8 mouse cellular contexts compared by ENCODE assay signal in genomic region chr11:101552476-101553300, GRCm38 (mm10). TPM values are rescaled to one million over a fixed set of nuclear protein-coding genes. Genes with fewer than 3 reads are reported as not detected.
DNase-seq lines count a peak whose midpoint lies in the region; ATAC-seq and TF ChIP-seq lines count a peak whose summit lies in the region.

No protein-coding gene starts in this region.

- H3K27ac ChIP-seq in embryonic facial prominence, embryonic 12.5 days = peak overlapping the region; percentile 92
- peak overlapping the region; percentile 100 for H3K27ac ChIP-seq in kidney, adult 2 months (ENCODE audit: insufficient read depth, low read depth, low read length)
- peak overlapping the region; percentile 89 for H3K27ac ChIP-seq in limb, embryonic 12.5 days
- H3K27ac ChIP-seq in midbrain, embryonic 15.5 days = peak overlapping the region; percentile 97

- peak overlapping the region; percentile 66 for H3K4me2 ChIP-seq in embryonic facial prominence, embryonic 12.5 days (replicated peaks)
- peak overlapping the region; percentile 85 for H3K4me2 ChIP-seq in limb, embryonic 12.5 days
- H3K4me2 ChIP-seq in midbrain, embryonic 15.5 days = peak overlapping the region; percentile 67

- H3K27me3 ChIP-seq in embryonic facial prominence, embryonic 12.5 days = no peaks in the 10 kb centered on the region
- no peaks in the 10 kb centered on the region for H3K27me3 ChIP-seq in kidney, adult 2 months (replicated peaks; ENCODE audit: control insufficient read depth, insufficient read depth, low read length)
- H3K27me3 ChIP-seq in limb, embryonic 12.5 days = no peaks in the 10 kb centered on the region
- H3K27me3 ChIP-seq in midbrain, embryonic 15.5 days (replicated peaks) = no peaks in the 10 kb centered on the region

- no peaks in the 10 kb centered on the region for H3K9me3 ChIP-seq in embryonic facial prominence, embryonic 12.5 days
- H3K9me3 ChIP-seq in limb, embryonic 12.5 days = no peaks in the 10 kb centered on the region
- no peaks in the 10 kb centered on the region for H3K9me3 ChIP-seq in midbrain, embryonic 15.5 days

- under 1% methylated on average over 37 of the region's 37 CpGs for WGBS in embryonic facial prominence, embryonic 12.5 days
- WGBS in kidney, adult 2 months = under 1% methylated on average over 37 of the region's 37 CpGs
- WGBS in limb, embryonic 12.5 days = under 1% methylated on average over 37 of the region's 37 CpGs
- under 1% methylated on average over 37 of the region's 37 CpGs for WGBS in midbrain, embryonic 15.5 days

- no peak for TF ChIP-seq CTCF in kidney, adult 2 months (conservative IDR thresholded peaks at IDR 0.05; ENCODE audit: insufficient read depth, insufficient read length, low read depth, low read length)

- peak overlapping the region; percentile 78 for H3K9ac ChIP-seq in embryonic facial prominence, embryonic 12.5 days
- peak overlapping the region; percentile 80 for H3K9ac ChIP-seq in limb, embryonic 12.5 days (replicated peaks)
- H3K9ac ChIP-seq in midbrain, embryonic 15.5 days = peak overlapping the region; percentile 85

- peak overlapping the region; percentile 76 for H3K4me3 ChIP-seq in embryonic facial prominence, embryonic 12.5 days
- H3K4me3 ChIP-seq in kidney, adult 2 months (ENCODE audit: insufficient read depth, low read depth, low read length) = peak overlapping the region; percentile 92
- H3K4me3 ChIP-seq in limb, embryonic 12.5 days (replicated peaks) = peak overlapping the region; percentile 77
- H3K4me3 ChIP-seq in midbrain, embryonic 15.5 days = peak overlapping the region; percentile 78

- ATAC-seq in embryonic facial prominence, embryonic 12.5 days (ENCODE audit: insufficient number of reproducible peaks, insufficient read depth, low FRiP score, low TSS enrichment) = peak; percentile 97
- peak; percentile 97 for ATAC-seq in limb, embryonic 12.5 days (ENCODE audit: insufficient number of reproducible peaks, insufficient read depth, low FRiP score, low TSS enrichment, low read depth)
- ATAC-seq in midbrain, embryonic 15.5 days (replicated peaks) = peak; percentile 98

- peak; percentile 93 for DNase-seq in 3134 (ENCODE audit: extremely low read depth, insufficient read length, low spot score)
- peak; percentile 89 for DNase-seq in adrenal gland, postnatal 25 days
- DNase-seq in heart, adult 11 months = peak; percentile 100
- peak; percentile 100 for DNase-seq in kidney, adult 2 months
- DNase-seq in spleen, postnatal 36 days (ENCODE audit: low spot score in 2 of 2) = peak; percentile 99

- TF ChIP-seq POLR2A in kidney, adult 2 months (IDR thresholded peaks at IDR 0.05; ENCODE audit: low read depth, low read length) = peak; percentile 85

- H3K4me1 ChIP-seq in embryonic facial prominence, embryonic 12.5 days = peaks cover 23% of the 10 kb centered on the region
- H3K4me1 ChIP-seq in kidney, adult 2 months (ENCODE audit: control insufficient read depth, insufficient read depth, low read length) = no peaks in the 10 kb centered on the region; the same call in 1 of the 2 replicates
- H3K4me1 ChIP-seq in limb, embryonic 12.5 days (replicated peaks) = peaks cover 28% of the 10 kb centered on the region
- H3K4me1 ChIP-seq in midbrain, embryonic 15.5 days = peaks cover 39% of the 10 kb centered on the region

- peaks cover 21% of the 10 kb centered on the region for H3K36me3 ChIP-seq in embryonic facial prominence, embryonic 12.5 days
- H3K36me3 ChIP-seq in kidney, adult 2 months (ENCODE audit: control insufficient read depth, insufficient read depth, low read length) = no peaks in the 10 kb centered on the region; the same call in 1 of the 2 replicates
- peaks cover 41% of the 10 kb centered on the region for H3K36me3 ChIP-seq in limb, embryonic 12.5 days
- peaks cover 6% of the 10 kb centered on the region; the same call in 1 of the 2 replicates for H3K36me3 ChIP-seq in midbrain, embryonic 15.5 days (replicated peaks)

RNA-seq across cellular contexts. Expression of gene Nbr1, which starts 0.7 kb away (rescaled TPM):
- 156 and 164 TPM in 2 replicates for total RNA-seq in adrenal gland, postnatal 25 days (2021)
- polyA plus RNA-seq in embryonic facial prominence, embryonic 12.5 days (2016; fragmentation: Nextera tagmentation; extraction: Ambion mirVana) = 80.8 and 85.0 TPM in 2 replicates
- polyA plus RNA-seq in kidney, adult 2 months (2012; rRNA removed) = 107 and 134 TPM in 2 replicates
- polyA plus RNA-seq in limb, embryonic 12.5 days (2016; fragmentation: Nextera tagmentation; extraction: Ambion mirVana) = 81.6 and 83.8 TPM in 2 replicates
- polyA plus RNA-seq in midbrain, embryonic 15.5 days (2015; fragmentation: Nextera tagmentation; extraction: Ambion mirVana) = 102 and 103 TPM in 2 replicates

RNA-seq across cellular contexts. Expression of gene Brca1, which starts 0.9 kb away (rescaled TPM):
- 3.5 and 3.9 TPM in 2 replicates for total RNA-seq in adrenal gland, postnatal 25 days (2021)
- polyA plus RNA-seq in embryonic facial prominence, embryonic 12.5 days (2016; fragmentation: Nextera tagmentation; extraction: Ambion mirVana) = 16.6 and 19.3 TPM in 2 replicates
- 0.12 and 0.16 TPM in 2 replicates for polyA plus RNA-seq in kidney, adult 2 months (2012; rRNA removed)
- 19.0 and 21.0 TPM in 2 replicates for polyA plus RNA-seq in limb, embryonic 12.5 days (2016; fragmentation: Nextera tagmentation; extraction: Ambion mirVana)
- 1.5 and 2.8 TPM in 2 replicates for polyA plus RNA-seq in midbrain, embryonic 15.5 days (2015; fragmentation: Nextera tagmentation; extraction: Ambion mirVana)

RNA-seq across cellular contexts. Expression of gene Tmem106a, which starts 29.4 kb away (rescaled TPM):
- total RNA-seq in adrenal gland, postnatal 25 days (2021) = 11.4 and 14.1 TPM in 2 replicates
- 2.4 and 2.9 TPM in 2 replicates for polyA plus RNA-seq in embryonic facial prominence, embryonic 12.5 days (2016; fragmentation: Nextera tagmentation; extraction: Ambion mirVana)
- 392 and 429 TPM in 2 replicates for polyA plus RNA-seq in kidney, adult 2 months (2012; rRNA removed)
- 1.4 and 2.9 TPM in 2 replicates for polyA plus RNA-seq in limb, embryonic 12.5 days (2016; fragmentation: Nextera tagmentation; extraction: Ambion mirVana)
- 3.1 and 4.5 TPM in 2 replicates for polyA plus RNA-seq in midbrain, embryonic 15.5 days (2015; fragmentation: Nextera tagmentation; extraction: Ambion mirVana)

RNA-seq across cellular contexts. Expression of gene Gm11634, which starts 46.4 kb away (rescaled TPM):
- total RNA-seq in adrenal gland, postnatal 25 days (2021) = not detected in 2 replicates
- polyA plus RNA-seq in embryonic facial prominence, embryonic 12.5 days (2016; fragmentation: Nextera tagmentation; extraction: Ambion mirVana) = not detected in 2 replicates
- not detected in 2 replicates for polyA plus RNA-seq in kidney, adult 2 months (2012; rRNA removed)
- not detected in 2 replicates for polyA plus RNA-seq in limb, embryonic 12.5 days (2016; fragmentation: Nextera tagmentation; extraction: Ambion mirVana)
- polyA plus RNA-seq in midbrain, embryonic 15.5 days (2015; fragmentation: Nextera tagmentation; extraction: Ambion mirVana) = not detected in 2 replicates

Comparison
In these comparisons a context has a peak if more than half of its experiments do, and no peak if none do; other contexts are left out.
1. Peak in every context shown above with its lines: DNase-seq, ATAC-seq, H3K4me3 ChIP-seq and H3K27ac ChIP-seq.
2. RNA of gene Tmem106a, which starts 29.4 kb away (polyA plus RNA-seq): 392 to 429 TPM in kidney, adult 2 months; 3.1 to 4.5 TPM in midbrain, embryonic 15.5 days, 2.4 to 2.9 TPM in embryonic facial prominence, embryonic 12.5 days and 1.4 to 2.9 TPM in limb, embryonic 12.5 days; every median in the first group is over 10 times any median in the second.